Mouse (Mus musculus) layer of hippocampus, adult 11-12 months (tissue): ENCODE measurements around the gene Cfc1.

Experiments
- DNase-seq: peaks from one replicate; pipeline ENCODE4 v3.0.0; 2022; ENCODE audit warnings: low spot score

The Cfc1 gene

DNA sequence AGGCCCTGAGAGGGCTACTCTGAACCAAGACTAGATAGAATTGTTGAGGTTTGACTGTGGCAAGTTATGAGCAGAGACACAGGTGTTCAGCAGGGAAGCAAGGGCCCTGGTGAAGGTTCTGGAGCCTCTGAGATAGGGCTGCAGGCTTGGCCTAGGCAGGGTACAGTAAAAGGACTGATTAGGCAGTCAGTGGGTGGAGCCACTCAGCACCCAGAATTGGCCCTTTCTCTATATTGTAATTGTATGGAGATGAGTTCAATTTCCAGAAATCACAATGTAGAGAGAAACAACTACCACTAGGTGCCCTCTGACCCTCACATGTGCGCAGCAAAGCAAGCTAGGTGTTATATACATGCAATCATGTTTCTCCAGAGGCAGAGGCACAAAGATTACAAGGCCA, 18.2 kb downstream of the Cfc1 start:
- DNase-seq: no peak

DNA sequence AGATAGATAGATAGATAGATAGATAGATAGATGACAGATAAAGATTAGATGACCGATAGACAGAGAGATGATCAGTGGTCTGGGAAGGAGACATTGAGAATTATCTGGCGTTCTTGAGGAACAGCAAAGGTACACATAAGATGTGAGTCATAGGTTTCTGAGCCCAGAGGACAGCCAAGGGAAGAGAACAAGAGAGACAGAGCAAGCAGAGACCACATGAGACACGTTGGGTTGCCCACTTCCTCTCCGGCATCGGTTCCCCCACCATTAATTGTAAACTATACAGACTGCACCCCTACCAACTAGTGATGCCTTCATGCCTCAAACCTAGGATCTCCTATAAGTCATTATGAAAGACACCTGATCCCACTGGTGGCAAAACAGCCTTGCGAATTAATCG, 18.8 kb downstream of the Cfc1 start:
- no peak for DNase-seq

DNA sequence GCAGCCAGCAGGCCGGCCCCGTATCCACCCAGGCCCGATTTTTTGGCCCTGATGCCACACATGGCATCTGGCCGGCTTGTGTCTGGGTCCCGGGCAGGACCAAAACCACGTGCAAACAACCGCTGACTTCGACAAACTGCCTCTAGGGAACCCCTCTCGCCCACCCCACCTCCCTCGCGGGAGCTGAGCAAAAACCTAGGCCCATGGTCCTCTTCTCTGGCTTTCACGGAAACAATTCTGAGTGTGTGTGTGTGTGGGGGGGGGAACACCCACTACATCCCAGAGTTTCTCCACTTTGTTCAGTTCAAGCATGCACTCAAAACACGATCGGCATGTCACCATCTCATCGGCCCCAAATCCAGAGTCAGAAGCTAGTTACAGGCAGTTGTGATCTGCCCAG, 25.4 kb downstream of the Cfc1 start, which contains the start of gene Prss40:
Prss40 (minus strand) TSS at position 101 of the 400 bp plus-strand sequence.
- no peak for DNase-seq

DNA sequence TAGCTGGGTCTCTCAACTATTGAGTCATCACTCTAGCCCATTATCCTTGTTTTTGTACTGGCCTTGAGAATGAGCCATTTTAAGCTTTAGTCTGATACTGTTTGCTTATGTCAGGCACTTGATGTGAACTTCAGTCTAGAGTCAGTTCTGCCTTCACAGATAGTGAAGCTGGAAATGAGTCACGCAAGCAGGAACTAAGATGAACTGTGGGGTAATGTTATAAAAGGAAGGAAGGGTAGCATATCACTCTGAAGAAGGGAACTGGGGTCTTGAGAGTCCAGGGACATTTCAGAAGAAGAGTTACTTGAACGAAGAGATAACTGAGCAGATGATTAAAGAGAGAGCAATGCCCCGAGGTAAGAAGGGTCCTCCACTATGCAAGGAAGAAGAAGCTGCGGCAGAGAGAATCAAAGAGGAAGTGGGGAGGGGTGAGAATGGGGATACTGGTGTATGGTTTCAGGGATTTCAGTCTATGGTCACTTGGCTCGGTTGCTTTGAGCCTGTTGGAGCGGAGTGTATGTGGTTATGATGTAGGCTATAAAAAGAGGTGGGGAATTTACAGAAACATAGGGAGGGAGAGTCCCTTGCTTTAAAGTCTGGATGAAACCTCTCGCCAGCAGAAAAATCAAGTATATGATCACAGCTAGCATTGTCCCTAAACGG, 29.1 kb downstream of the Cfc1 start:
- DNase-seq: no peak

DNA sequence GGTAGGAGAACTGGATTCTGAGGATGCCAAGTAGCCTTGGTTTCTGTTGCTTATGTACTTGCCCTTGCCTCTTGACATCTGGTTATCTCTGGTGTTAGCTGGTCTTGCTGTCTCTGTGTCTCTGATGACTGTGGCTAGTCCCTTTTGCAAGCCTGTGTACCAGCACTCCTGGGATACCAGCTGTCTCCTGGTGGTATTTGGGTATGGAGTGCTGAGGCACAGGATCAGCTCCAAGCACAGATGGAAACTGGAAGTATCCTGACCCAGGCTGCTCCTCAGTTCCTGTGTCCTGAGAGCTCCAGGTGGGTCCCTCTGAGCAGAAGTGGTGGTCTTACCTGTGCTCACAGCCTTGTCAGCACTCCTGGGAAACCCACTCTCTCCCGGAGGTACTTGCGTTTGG, 32.7 kb downstream of the Cfc1 start:
- no peak for DNase-seq

DNA sequence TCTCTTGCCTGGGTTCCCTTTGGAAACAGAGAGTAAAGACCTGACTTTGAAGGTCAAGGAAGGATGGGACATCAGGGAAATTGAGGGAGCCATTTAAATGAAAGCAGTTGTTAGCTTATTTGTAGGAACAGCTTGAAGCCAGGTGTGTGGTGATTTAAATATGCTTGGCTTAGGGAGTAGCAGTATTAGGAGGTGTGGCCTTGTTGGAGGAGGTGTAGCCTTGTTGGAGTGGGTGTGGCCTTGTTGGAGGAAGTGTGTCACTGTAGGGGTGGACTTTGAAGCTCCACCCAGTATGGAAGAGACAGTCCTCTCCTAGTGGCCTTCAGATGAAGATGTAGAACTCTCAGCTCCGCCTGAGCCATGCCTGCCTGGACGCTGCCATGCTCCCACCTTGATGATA, 34.4 kb downstream of the Cfc1 start:
- no peak for DNase-seq

DNA sequence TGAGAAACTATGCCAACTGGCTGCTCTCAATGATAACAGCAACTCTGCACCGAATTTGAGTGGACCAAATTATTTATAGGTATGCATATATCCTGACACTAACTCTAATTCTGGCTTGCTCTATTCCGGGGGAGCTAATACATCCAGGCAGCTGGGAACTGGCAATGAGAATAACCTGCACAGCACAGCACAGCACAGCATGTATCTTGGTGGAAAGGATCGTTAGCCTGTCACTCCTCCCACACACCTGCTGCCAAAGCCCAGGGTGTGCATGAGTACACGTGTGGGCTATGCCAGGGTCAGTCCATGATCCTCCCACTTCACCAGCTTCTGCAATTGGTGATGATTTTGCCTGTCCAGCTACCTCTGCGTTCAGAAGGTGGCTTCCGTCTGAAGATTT, 36.0 kb downstream of the Cfc1 start:
- peak; percentile 66 for DNase-seq

DNA sequence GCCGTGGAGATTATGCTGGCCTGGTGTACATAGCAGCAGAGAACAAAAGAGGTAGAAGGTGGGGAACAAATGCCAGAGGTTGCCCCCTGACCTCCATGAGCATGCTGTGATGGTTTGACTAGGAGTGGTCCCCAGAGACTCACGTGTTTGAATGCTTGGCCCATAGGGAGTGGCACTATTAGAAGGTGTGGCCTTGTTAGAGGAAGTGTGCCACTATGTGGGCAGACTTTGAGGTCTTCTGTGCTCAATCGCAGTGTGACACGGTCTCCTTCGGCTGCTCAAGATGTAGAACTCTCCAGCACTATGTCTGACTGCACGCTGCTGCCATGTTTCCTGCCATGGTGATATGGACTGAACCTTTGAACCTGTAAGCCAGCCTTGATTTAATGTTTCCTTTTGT, 37.8 kb downstream of the Cfc1 start:
- DNase-seq: no peak

DNA sequence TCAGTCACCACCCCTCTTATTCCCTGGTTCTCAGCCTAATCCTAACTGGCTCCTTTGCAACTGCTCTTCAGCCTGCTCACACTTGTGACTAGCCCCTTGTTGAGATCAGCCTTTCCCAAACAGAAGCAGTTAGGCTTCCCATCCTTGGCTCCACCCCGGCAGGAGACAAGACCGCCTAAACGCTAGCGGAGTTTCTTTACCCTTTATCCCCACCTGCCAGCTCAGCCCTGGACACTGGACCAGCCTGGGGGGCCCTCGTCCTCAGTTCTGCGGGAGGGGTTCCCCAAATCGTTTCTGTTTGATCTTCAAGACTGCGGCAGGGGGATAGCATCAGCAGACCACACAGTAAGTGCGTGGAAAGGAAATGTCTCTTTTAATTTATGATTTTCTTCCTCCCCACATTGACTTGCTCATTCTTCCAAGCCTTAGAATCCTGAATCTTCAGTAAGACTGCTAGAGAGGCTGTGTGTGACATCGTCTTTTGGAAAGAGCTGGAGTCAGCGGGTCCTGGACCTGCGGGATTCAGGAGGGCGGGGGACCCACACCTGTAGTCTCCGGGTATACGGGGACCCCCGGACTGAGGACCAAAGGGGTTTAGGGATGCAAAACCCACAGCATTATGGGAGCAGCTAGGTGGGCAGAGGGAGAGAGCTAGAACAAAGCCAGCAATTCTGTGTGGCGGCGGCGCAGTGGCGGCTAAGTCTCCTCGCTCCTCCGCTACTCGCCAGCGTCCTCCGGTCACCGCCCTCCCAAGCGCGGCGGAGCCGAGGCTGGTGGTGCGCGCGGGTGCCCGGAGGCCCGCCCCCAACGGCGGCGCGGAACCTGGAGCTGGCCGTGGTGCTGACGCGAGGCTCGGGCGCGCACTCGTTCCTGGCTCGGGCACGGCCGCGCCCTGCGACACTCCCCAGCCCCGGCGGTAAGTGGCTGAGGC, 43.7 kb downstream of the Cfc1 start, which contains the start of gene Amer3:
Amer3 (plus strand) TSS at position 807 of the 931 bp plus-strand sequence.
- DNase-seq: peak; percentile 78

DNA sequence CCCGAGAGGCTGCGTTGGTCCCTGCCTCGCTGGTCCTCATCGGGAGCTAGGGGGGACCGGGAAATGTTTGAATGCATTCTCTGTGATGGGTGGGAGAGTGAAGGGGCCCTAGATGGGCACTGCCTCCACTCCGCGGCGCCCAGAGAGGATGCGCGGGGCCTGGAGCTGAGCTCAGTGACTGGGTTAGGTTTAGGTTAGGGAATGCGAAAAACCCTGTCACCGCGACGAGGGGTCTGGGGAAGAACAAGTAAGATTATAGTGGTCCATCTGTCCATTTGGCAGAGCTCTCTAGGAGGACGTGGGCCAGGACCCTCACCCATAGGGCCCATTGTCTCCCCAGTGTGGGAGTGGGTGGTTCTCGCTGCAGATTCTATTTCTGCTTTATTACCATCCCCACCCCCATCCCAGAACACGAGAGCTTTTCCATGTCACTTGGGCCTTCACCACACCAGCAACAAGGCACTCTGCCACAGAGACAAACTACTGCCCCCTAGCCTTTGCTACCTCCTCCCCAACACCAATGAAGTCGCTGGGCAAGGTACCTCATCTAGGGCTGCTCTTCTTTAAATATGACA, 44.4 kb downstream of the Cfc1 start:
- peak; percentile 38 for DNase-seq

DNA sequence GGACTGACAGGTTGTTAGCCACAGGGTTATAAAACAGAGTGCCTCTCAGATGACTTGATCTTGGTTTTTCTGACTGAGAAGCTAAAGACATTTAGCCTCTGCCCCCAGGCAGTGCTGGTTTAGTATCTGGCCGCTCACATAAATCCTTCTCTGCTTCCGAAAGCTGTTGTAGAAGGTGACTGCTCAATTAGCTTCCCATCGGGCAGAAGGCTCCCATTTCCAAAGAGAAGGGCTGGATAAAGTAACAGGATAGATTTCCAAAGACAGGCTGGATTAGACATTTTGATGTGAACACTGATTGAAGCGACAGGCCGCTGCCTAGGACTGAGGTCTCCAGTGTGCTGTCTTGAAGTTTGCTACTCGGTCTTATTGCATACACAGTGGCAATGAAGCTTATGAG, 46.8 kb downstream of the Cfc1 start:
- DNase-seq: no peak

DNA sequence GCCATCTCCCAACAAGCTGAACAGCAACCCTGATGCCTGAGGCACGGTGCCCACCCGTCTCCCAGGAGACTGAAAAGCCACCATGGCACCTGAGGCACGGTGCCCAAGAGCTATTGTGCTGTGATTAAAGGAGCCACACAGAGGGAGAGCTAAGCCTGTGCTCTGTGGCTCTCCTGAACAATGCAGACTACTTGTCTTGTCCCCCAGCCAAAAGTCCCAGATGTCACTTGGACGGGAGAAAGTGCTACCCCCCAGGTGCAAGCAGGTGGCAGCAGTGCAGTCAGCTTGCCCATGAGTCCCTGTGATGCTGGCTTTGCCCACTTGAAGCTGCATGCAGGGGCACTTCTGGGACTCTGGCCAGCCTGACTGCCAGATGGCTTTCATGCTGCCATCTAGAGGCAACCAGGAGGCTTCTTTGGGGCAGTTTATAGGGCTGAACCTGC, 48.4 kb downstream of the Cfc1 start:
- DNase-seq: peak; percentile 84

DNA sequence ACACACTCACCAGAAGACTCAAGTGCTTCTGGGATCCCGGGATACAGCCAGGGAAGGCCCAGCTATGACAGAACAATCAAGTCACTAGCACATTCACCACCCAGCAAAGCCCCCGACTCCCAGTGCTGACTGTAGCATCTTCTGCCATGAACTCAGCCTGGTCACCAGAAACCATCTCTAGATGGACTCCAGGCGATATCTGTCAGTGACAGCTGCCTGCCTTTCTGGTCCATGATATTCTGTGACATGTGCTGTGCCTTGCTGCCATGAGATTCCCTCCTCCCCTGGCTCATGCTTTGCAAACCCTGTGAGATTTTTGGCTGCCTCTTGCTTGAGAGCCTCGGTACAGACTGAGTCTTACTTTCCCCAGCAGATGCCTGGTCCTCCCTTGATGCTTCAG, 49.3 kb downstream of the Cfc1 start:
- DNase-seq: no peak

DNA sequence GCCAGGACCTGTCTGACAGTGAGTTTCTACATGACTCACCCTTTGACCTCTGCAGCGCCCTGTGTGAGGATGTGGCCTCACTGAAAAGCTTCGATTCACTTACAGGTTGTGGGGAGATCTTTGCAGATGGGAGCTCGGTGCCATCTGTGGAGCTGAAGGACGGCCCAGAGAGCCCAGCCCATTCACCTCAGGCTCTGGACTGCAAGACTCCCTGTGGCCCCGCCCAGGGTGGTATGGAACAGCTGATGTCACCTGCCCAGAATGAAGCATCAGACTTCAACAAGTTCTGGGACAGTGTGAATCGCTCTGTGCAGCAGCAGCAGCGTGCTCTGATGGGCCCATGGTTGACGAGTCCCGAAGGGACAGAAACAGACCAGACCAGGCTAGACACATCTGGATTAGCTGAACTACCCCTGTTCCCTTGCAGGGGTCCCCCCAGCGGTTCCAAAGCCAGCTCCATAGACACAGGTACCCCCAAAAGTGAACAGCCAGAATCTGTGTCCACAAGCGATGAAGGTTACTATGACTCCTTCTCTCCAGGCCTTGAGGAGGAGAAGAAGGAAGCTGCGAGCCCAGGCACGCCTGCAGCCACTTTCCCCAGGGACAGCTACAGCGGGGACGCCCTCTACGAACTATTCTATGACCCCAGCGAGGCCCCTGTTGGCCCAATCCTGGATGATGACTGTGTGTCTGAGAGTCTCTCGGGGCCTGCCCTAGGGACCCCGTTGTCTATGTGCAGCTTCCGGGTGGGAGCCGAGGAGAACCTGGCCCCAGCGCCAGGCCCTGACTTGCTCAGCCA, 52.0 kb downstream of the Cfc1 start:
- no peak for DNase-seq
